Mouse (Mus musculus) ES-Bruce4 (cell line): ENCODE data around the gene Cdh12. TPM values are rescaled to one million over a fixed set of nuclear protein-coding genes. Genes with fewer than 3 reads are reported as not detected.

Source experiments
- H3K27ac ChIP-seq: 2 replicates; pipeline ENCODE4 v1.5.1; 2012; ENCODE audit warnings: low read length, inconsistent platforms; ENCODE audit not compliant: insufficient read depth
- H3K27me3 ChIP-seq: 2 replicates; pipeline ENCODE4 v1.6.1; 2012; ENCODE audit warnings: mild to moderate bottlenecking, low read length, inconsistent platforms; ENCODE audit not compliant: control insufficient read depth, poor library complexity, insufficient read depth, severe bottlenecking
- H3K36me3 ChIP-seq: 2 replicates; pipeline ENCODE4 v1.6.1; 2012; ENCODE audit warnings: inconsistent platforms, mild to moderate bottlenecking, low read length, moderate library complexity; ENCODE audit not compliant: control insufficient read depth, poor library complexity, insufficient read depth, severe bottlenecking
- H3K4me1 ChIP-seq: one replicate; pipeline ENCODE4 v1.8.1; 2011; ENCODE audit warnings: low read length; ENCODE audit not compliant: control insufficient read depth, insufficient read depth
- H3K4me3 ChIP-seq: 2 replicates; pipeline ENCODE4 v1.5.1; 2011; ENCODE audit warnings: low read depth, mild to moderate bottlenecking, low read length
- H3K9ac ChIP-seq: 2 replicates; pipeline ENCODE4 v1.6.1; 2012; ENCODE audit warnings: low read depth, mild to moderate bottlenecking, inconsistent platforms; ENCODE audit not compliant: poor library complexity, severe bottlenecking
- H3K9me3 ChIP-seq: replicated peaks from 2 replicates; pipeline ENCODE4 v1.6.1; 2012; ENCODE audit warnings: mild to moderate bottlenecking, low read length, inconsistent platforms; ENCODE audit not compliant: control insufficient read depth, poor library complexity, insufficient read depth, severe bottlenecking
- CTCF ChIP-seq: IDR thresholded peaks from one replicate; pipeline ENCODE4 v1.8.1; 2011; ENCODE audit warnings: low read depth, low read length
- EP300 ChIP-seq: IDR thresholded peaks from 2 replicates; pipeline ENCODE4 v1.6.1; 2011; ENCODE audit warnings: low read depth, low read length; ENCODE audit not compliant: insufficient read depth
- POLR2A ChIP-seq: IDR thresholded peaks from one replicate; pipeline ENCODE4 v1.8.1; 2011; ENCODE audit warnings: low read length; ENCODE audit not compliant: insufficient read depth
- polyA plus RNA-seq: library from polyadenylated mRNA; stranded (reverse); fragments of >200 nt; gene quantifications from 2 replicates; pipeline ENCODE4 v1.2.4, GENCODE M21; 2011; ENCODE audit warnings: low read depth; ENCODE audit not compliant: missing spikeins, insufficient read depth, insufficient read length

Gene Cdh12
- not detected in 2 replicates for polyA plus RNA-seq

- TF ChIP-seq CTCF (no peak), POLR2A (no peak), EP300 (no peak)
- Histone ChIP-seq H3K9ac (no peak within 1 kb of the TSS), H3K4me3 (no peak within 1 kb of the TSS), H3K27me3 (no peaks in the 10 kb centered on the region), H3K27ac (no peak within 1 kb of the TSS), H3K36me3 (no peaks in the 10 kb centered on the region), H3K9me3 (no peaks in the 10 kb centered on the region), H3K4me1 (no peaks in the 10 kb centered on the region)
Measured at GRCm38 (mm10) chr15:20448861-20449663, at the start of gene Cdh12. Gene Cdh12 (plus strand): TSS chr15:20449265.

- Histone ChIP-seq H3K27me3 (no peaks in the 10 kb centered on the region), H3K27ac (no peak overlapping the region), H3K9ac (no peak overlapping the region), H3K4me3 (no peak overlapping the region), H3K36me3 (no peaks in the 10 kb centered on the region; the same call in 1 of the 2 replicates), H3K4me1 (no peaks in the 10 kb centered on the region), H3K9me3 (no peaks in the 10 kb centered on the region)
- TF ChIP-seq CTCF: no peak
- TF ChIP-seq POLR2A: no peak
- no peak for TF ChIP-seq EP300
Measured at GRCm38 (mm10) chr15:20403596-20403995, 45.5 kb upstream of the Cdh12 start.

GRCm38 (mm10) chr15:20413397-20413796 is 35.7 kb upstream of the Cdh12 start:
- H3K27ac ChIP-seq: no peak overlapping the region

GRCm38 (mm10) chr15:20436356-20436755 is 12.7 kb upstream of the Cdh12 start:
- no peak overlapping the region for H3K9ac ChIP-seq
- no peaks in the 10 kb centered on the region for H3K9me3 ChIP-seq
- H3K4me1 ChIP-seq: no peaks in the 10 kb centered on the region
- H3K27me3 ChIP-seq: no peaks in the 10 kb centered on the region
- no peaks in the 10 kb centered on the region for H3K36me3 ChIP-seq
- no peak overlapping the region for H3K4me3 ChIP-seq
- H3K27ac ChIP-seq: no peak overlapping the region
- TF ChIP-seq CTCF (no peak), POLR2A (no peak), EP300 (no peak)

More at GRCm38 (mm10) chr15:20413397-20413796, 35.7 kb upstream of the Cdh12 start:
- Histone ChIP-seq H3K4me1 (no peaks in the 10 kb centered on the region), H3K36me3 (no peaks in the 10 kb centered on the region), H3K4me3 (no peak overlapping the region), H3K9me3 (no peaks in the 10 kb centered on the region), H3K27me3 (no peaks in the 10 kb centered on the region), H3K9ac (no peak overlapping the region)
- TF ChIP-seq CTCF (no peak), POLR2A (no peak), EP300 (no peak)

- no peaks in the 10 kb centered on the region for H3K27me3 ChIP-seq
- H3K36me3 ChIP-seq: no peaks in the 10 kb centered on the region
- no peaks in the 10 kb centered on the region for H3K9me3 ChIP-seq
- no peak for TF ChIP-seq POLR2A
- TF ChIP-seq CTCF: no peak
- no peak for TF ChIP-seq EP300
- H3K4me3 ChIP-seq: no peak overlapping the region
- no peak overlapping the region for H3K27ac ChIP-seq
- no peaks in the 10 kb centered on the region for H3K4me1 ChIP-seq
- H3K9ac ChIP-seq: no peak overlapping the region
Measured at GRCm38 (mm10) chr15:20450558-20450957, 1.5 kb downstream of the Cdh12 start.

GRCm38 (mm10) chr15:20458508-20458907 is 9.4 kb downstream of the Cdh12 start:
- H3K4me1 ChIP-seq: no peaks in the 10 kb centered on the region
- no peak overlapping the region for H3K4me3 ChIP-seq
- H3K36me3 ChIP-seq: no peaks in the 10 kb centered on the region
- no peak for TF ChIP-seq POLR2A
- TF ChIP-seq CTCF: no peak
- no peak for TF ChIP-seq EP300
- H3K27ac ChIP-seq: no peak overlapping the region
- no peak overlapping the region for H3K9ac ChIP-seq
- no peaks in the 10 kb centered on the region for H3K27me3 ChIP-seq
- no peaks in the 10 kb centered on the region for H3K9me3 ChIP-seq
